Mouse (Mus musculus) frontal cortex, postnatal 36 days (tissue): Measurements from ENCODE around the gene Aqp1.
A peak's percentile ranks its signal among the peaks of the same experiment; 100 is the strongest.

Experiments
- DNase-seq, 2 experiments: peaks; one replicate each; pipeline ENCODE4 v3.0.0; 2022; ENCODE audit warnings: low spot score in 2 of 2

The Aqp1 gene

DNA sequence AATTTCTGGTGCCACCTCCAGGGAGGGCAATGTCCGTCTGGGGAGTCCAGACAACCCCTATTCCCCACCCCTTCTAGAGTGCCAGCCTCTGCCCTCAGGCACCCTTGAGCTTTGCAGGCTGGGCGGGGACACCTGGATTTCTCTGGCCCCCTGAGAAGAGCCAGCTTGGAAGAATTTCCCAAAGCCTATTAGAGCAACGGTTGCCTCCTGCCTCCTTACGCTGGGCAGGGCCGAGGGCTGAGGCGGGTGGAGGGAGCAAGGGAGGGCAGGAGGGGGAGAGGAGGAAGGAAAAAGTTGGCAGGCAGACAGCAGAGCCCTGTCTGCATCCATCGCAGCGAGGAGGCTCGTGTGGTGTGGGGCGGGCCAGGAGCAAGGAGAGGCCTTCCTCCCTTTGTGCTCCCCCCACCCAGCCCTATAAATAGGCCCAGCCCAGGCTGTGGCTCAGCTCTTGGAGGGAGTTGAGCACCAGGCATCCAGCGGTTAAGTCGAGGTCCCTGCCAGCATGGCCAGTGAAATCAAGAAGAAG is at the start of gene Aqp1:
Gene Aqp1, plus strand, starts transcription at position 444 of the 526 bp plus-strand sequence.
- DNase-seq, result no peak

GRCm38 (mm10) chr6:55288007-55288602 is 48.1 kb upstream of the Aqp1 start:
- no peak for DNase-seq

DNA sequence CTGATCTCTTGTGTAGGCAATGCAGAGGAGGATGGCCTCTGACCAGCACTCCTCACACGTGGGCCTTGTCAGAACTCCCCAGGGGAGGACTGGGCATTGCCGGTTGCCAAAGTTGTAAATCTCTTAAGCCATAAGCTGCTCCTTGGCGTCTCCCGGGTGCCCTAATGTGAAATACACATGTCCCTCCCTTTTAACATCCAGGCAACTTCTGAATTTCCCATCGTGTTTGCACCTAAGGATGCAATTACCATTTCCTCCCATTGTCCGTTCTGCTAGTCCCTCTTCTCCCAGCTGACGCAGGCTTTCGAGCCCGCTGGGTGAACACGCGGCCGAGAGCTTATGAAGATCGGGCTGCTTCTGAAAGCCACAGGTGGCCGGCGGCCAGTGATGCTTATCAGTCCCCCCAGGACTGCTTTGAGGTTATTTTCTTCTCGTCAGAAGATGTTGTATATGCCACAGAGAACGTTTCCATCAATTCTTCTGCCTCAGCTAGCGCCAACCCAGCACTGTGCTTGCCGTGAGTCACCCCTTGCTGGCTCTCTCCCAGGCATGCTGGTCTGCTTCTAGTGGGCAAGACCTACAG is 41.6 kb upstream of the Aqp1 start:
- DNase-seq, result no peak

GRCm38 (mm10) chr6:55295325-55295724 is 40.9 kb upstream of the Aqp1 start:
- DNase-seq, result no peak

DNA sequence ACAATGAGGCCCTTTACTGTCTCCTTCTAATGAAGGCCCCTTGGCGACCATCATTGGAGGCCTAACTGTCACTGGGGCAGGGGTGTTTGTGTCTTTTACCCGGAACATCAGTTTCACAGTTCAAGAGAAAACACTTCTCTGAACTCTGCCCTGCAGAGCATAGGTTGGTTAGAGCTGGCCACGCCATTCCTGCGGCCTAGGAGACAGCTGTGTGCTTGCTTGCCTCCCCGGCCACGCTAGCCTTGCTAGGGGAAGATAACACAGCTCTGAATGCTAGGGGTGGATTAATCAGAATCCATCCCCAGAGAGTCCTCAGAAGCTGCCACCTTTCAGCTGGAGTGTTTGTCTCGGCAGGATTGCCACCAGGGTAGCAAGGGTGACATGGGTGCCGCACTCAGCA is 36.8 kb upstream of the Aqp1 start:
- DNase-seq, result no peak

- no peak for DNase-seq
These were observed 36.3 kb upstream of the Aqp1 start for GRCm38 (mm10) chr6:55299917-55300316.

GRCm38 (mm10) chr6:55300704-55301103 is 35.5 kb upstream of the Aqp1 start:
- no peak for DNase-seq

GRCm38 (mm10) chr6:55310179-55310578 is 26.1 kb upstream of the Aqp1 start:
- DNase-seq, result no peak

DNA sequence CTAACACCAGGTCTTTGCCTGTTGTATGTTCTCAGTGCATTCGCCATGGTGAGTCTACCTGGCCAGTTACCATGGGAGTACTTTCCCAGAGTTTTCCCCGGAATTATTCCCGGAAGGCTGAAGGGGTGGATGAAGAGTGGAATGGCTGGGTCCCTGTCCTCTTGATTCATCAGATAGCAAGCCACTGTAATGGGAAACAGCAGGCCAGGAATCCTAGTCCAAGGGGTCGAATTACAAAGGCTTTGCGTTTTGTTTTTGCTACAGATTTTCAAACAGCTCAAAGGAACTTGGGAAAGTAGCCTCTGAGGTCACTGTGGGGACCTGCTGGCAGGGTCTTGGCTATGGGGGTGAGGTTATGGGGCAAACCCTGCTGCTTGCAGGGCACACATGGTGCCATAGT is 24.3 kb upstream of the Aqp1 start:
- no peak for DNase-seq

GRCm38 (mm10) chr6:55313893-55314292 is 22.3 kb upstream of the Aqp1 start:
- DNase-seq, result no peak

DNA sequence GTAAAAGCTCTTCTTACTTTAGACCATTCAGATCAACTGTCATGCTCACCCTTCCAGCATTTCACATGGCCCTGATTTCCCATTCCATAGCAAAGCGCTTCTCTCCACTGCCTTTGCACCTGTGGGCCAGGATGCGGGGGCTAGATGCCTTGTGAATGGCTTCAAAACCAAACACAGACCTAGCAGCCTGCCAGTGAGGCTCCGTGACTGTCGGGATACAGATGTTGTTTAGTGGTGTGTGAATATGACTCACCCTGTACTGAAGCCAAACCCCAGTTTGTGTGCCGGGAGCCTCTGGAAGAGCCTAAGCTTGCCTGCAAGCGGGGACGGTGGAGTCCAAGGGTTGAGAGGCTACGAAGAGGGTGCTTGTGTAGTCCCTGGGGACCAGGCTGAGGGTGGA is 21.6 kb upstream of the Aqp1 start:
- DNase-seq, result peak; percentile 45 to 55

GRCm38 (mm10) chr6:55318597-55318996 is 17.6 kb upstream of the Aqp1 start:
- no peak for DNase-seq

DNA sequence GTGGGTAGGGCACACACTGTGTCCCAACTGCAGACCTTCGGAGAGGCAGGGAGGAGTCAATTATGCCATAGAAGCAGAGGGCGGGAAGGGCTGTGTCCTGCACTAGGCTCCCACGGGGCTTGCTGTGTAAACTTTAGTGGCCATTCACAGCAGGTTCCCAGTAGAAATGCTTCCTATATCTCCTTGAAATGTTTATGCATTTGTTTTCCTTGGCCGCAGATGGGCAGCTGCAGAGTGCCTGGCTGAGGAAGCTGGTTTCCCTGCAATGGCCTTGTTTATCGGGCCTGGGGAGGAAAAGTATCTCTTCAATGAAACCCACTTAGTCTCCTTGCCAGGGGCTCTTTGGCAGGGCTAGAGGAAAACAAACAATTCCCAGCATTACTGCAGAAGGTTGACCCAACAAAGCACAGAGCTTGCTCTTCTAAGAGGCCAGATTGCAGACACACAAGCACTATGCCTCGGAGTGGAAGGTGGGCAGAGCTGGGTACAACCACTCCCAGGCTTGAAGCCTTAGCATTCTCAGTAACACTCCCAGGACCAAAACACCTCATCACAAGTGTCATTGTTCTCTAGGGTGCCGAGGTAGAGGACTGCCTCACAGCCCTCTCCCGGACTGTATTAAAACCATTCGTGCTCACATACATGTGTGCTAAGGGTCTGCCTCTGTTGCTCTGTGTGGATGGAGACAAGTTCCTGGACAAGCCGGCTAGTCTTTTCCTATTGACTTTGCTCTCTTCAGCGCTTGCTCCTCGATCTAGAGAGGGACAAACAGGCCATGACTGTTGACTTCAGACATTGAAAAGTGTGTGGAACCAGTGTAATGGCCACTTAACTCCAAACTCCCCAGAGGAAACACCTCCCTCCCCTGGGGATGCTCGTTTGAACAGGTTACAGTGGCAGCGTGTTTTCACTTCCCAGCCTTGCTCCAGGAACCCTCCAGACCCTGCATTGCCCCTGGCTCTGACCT is 16.4 kb upstream of the Aqp1 start:
- DNase-seq, result no peak

DNA sequence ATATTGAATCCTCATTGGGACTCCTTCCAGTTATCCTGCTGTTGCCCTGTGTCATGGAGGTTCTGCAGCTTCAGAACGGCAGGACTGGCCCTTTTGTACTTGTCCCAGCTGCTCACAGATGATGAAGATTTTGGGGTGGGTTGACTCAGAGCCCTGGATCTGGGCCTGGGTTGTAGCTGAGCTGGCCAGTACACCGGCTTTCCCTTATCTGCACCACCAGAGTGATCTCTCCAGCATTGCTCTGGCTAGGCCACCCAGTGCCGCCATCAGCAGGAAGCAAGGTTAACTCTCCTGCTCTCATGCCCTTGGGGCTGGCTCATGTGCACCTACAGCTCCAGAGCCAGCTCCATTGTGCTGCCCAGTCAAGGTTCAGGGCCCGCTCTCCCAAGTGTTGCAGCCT is 15.3 kb upstream of the Aqp1 start:
- no peak for DNase-seq

DNA sequence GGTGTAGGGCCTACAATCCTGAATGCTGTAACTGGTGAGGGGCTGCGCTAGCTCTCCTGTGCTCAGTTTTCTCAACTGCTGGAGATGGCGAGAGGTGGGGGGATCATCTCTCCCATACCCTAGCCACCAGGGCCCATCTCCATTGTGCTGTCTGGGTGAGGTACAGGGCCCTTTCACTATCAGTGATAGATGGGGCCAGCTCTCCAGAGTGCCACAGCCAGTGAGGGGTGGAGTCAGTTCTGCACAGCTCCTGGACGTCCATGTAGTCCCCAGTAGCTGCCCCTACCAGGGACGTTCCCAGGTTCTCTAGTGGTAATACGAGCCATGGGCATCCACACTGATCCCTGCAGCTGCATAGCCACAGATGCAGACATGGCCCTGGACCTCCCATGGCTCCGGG is 14.7 kb upstream of the Aqp1 start:
- DNase-seq, result no peak

GRCm38 (mm10) chr6:55322980-55323379 is 13.3 kb upstream of the Aqp1 start:
- no peak for DNase-seq

- no peak for DNase-seq
These were observed 12.2 kb upstream of the Aqp1 start for GRCm38 (mm10) chr6:55323908-55324634.

GRCm38 (mm10) chr6:55324785-55325184 is 11.4 kb upstream of the Aqp1 start:
- DNase-seq, result no peak

GRCm38 (mm10) chr6:55326299-55326698 is 9.9 kb upstream of the Aqp1 start:
- no peak for DNase-seq

DNA sequence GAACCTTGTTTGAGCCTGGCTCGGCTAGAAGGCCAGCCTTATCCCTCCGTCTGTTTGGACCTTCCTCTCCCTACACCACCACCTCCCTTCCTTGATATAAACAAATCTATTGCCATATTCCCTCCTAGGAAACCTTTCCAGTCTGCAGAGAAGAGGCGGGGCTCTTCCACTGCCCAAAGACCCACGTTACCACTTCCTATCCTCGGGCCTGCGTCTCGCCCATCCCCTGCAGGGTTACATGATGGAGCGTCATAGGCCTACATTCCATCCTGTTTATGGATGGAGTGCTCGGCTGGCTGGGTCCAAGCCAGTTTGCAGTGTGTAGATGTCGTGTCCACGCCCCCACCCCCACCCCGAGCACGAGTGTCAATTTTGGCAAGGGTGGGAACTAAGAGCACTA is 8.9 kb upstream of the Aqp1 start:
- no peak for DNase-seq

DNA sequence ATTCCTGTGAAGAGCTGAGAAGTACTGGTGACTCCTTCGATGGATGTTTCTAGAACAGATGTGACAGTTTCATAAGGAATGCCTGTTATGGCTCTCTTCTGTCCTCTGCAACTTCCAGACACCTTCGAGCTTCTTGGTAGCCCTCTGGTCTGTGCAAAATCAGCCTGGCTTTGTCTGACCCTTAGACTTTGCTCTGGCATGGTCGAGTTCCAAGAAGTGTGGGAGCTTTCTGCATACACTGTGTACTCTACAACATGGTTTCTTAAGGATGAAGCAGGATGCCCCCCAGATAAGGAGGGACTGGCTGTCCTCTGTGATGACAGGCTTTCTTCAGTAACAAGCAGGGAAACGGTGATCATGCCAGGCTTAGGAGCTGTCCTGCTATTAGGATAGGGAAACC is 8.1 kb upstream of the Aqp1 start:
- DNase-seq, result no peak

DNA sequence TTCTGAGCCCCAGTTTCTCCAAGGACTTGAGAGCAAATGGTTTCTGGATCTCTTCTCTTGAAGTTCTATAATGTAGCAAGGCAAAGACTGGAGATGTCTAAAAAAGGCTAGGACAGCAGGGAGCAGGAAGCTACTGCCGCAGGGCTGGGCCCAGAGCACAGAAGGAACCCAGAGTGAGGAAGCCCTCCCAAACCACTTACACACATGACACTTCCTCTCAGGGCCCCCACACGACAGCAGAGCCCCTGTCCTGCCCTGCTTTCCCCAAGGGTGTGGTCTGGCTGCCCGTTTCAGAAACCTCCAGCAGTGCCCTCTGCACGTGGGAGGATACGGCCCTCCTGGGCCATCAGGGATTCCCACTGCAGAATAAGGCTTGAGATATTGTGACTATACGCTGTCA is 4.9 kb upstream of the Aqp1 start:
- DNase-seq, result no peak
